Mouse (Mus musculus): ENCODE measurements around the gene Epb41l2. TPM values are rescaled to one million over a fixed set of nuclear protein-coding genes. Genes with fewer than 3 reads are reported as not detected.

The Epb41l2 gene
- polyA plus RNA-seq, 3 experiments from 2014 or later = 14.8 to 20.7 (median 18.3) TPM

Other genes with a start within 250 kb of the Epb41l2 start
- gene Akap7, start 51.9 kb upstream of the Epb41l2 start, polyA plus RNA-seq (2017; shearing (Covaris generic)) = 1 to 10 TPM; 1.5 to 5.7 (median 3.0) TPM
- gene Smlr1, start 176.5 kb downstream of the Epb41l2 start, polyA plus RNA-seq (2017; shearing (Covaris generic)) = not detected

All from inflammation-experienced regulatory T-cells, adult 6 months (primary cell).